Mouse (Mus musculus): ENCODE measurements at regions not wholly inside any gene's neighbourhood (a gene's known extent, or its start where the extent isn't known, plus 50 kb on each side); places are given as distances from the start of the nearest gene placed in this dataset.

GRCm38 (mm10) chr5:111554551-111555311 lies 137.6 kb downstream of the Mn1 start:
- TF ChIP-seq CTCF (IDR thresholded peaks at IDR 0.05; ENCODE audit: insufficient read depth, low read length) (no peak), POLR2A (IDR thresholded peaks at IDR 0.05; ENCODE audit: borderline replicate concordance, extremely low read depth, low read depth, low read length) (no peak)
